Mouse (Mus musculus) brain, embryonic 14.5 days (tissue): ENCODE results near the gene Tmcc2.

Experiments
- CTCF ChIP-seq: fragments of 200-500 bp; IDR thresholded peaks from 2 replicates; pipeline ENCODE4 v1.5.1; 2012; ENCODE audit warnings: inconsistent platforms, mild to moderate bottlenecking, moderate library complexity, borderline replicate concordance; ENCODE audit not compliant: insufficient read depth, insufficient read length; ENCODE audit errors: extremely low read depth
- POLR2A ChIP-seq: fragments of 200-500 bp; IDR thresholded peaks from 2 replicates; pipeline ENCODE4 v1.6.1; 2012; ENCODE audit warnings: mild to moderate bottlenecking, inconsistent platforms, borderline replicate concordance; ENCODE audit not compliant: poor library complexity, insufficient read depth, insufficient read length, severe bottlenecking; ENCODE audit errors: extremely low read depth

DNA sequence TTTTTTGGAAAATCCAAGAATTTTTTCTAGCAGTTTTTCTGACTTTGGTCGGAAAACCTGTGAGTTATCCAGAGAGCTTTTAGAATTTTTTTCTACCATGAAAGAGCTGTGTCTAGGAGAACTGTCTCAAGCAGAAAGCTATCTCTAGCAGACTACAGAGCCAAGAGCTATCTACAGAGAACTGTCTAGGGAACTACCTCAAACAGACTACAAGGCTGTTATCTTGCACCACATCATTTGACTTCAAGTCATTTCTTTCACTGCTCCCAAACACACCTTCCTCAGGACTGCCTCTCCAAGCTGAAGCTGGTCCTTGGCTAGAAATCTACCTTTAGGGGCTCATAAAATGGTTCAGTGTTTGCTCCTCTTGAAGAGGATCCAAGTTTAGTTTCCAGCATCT is 10.8 kb upstream of the Tmcc2 start:
- TF ChIP-seq POLR2A (no peak), CTCF (no peak)
